Mouse (Mus musculus): ENCODE measurements around the gene Gm11172. TPM values are rescaled to one million over a fixed set of nuclear protein-coding genes. Genes with fewer than 3 reads are reported as not detected.
"Not testable (repeated sequence)": the region's sequence is repeated elsewhere in the genome, so short reads cannot be mapped to it uniquely, and the experiment has no call there.

Gene Gm11172
- total and polyA plus RNA-seq, 2 experiments from 2014 or later: not detected

DNA sequence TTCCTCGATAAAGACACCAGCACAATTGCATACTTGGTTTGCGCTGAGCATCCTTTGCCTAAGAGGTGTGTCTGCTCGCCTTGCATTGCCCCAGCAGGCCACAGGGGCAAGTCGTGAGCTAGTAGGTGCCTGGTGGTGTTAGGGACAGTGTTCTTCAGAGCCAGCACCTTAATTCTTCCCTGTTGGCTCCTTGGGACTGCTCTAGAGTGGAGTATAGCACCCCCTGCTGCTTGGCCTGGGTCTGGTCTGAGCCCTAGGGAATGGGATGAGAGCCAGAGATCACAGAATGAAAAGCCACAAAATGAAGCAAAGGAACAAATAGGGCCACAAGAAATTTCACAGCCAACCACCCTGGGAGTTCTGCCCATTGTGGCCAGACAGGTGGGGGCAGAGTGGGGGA lies 33.8 kb downstream of the Gm11172 start:
- Histone ChIP-seq H3K4me1 (ENCODE audit: control insufficient read depth, insufficient read depth) (peaks cover 27% of the 10 kb centered on the region), H3K27ac (ENCODE audit: low read depth) (no peak overlapping the region)

DNA sequence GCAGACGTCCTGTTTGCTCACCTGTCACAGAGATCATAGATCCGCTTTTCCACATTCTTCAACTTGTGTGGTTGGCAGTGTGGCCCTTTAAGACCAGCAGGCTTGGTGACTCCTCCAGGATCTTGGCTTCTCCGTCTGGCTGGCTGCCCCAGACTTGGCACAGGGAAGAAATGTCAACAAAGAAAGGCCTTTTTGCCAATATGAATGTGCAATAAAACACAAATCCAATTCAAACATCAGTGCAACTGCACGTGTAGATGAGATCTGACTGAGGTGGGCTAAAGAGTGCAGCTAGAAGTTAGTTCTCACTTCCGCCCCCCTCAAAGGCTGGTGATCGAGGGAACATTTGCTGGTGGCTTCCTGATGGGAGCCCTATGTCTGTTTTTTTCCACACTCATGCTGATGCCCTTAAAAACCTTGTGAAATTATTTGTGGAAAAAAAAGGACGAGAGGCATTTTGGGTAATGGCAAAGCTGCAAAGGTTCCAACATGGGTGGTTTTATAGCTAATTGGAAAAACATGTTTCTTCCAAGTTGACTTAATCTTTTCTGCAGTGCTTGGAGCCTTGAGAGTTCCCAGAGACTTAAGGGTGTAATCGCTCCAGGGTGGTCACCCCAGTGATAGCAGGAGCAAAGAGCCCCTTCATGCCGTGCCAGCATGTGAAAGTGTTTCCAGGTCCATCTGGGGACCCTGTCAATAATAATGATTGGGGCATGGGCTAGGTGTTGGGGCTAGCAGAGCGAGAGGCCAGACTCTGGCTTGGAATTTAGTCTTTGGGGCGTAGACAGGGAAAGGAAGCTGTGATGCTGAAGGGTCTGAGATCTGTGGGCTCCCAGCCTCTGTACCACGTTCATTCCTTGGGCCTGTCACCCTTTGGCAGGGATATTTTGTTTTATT lies 37.5 kb downstream of the Gm11172 start:
- Histone ChIP-seq H3K27me3 (ENCODE audit: control insufficient read depth, insufficient read depth, low read length) (no peaks in the 10 kb centered on the region), H3K9ac (replicated peaks; ENCODE audit: low read depth, low read length) (no peak overlapping the region), H3K4me3 (ENCODE audit: low read depth, low read length) (no peak overlapping the region), H3K27ac (ENCODE audit: low read depth) (no peak overlapping the region), H3K9me3 (replicated peaks; ENCODE audit: control insufficient read depth, low read length) (no peaks in the 10 kb centered on the region), H3K4me1 (ENCODE audit: control insufficient read depth, insufficient read depth) (peaks cover 16% of the 10 kb centered on the region), H3K4me2 (ENCODE audit: low read depth, low read length) (no peak overlapping the region), H3K36me3 (replicated peaks; ENCODE audit: control insufficient read depth, insufficient read depth, low read length) (no peaks in the 10 kb centered on the region)
- TF ChIP-seq CTCF (IDR thresholded peaks at IDR 0.05; ENCODE audit: low read depth): no peak
- no peak for TF ChIP-seq EP300 (IDR thresholded peaks at IDR 0.05; ENCODE audit: low read depth)
- DNase-seq (ENCODE audit: low spot score) (no peak), ATAC-seq (ENCODE audit: insufficient read depth, low read depth) (no peak)
- WGBS: 57% methylated on average over 12 of the region's 12 CpGs

More for the DNA sequence above, 33.8 kb downstream of the Gm11172 start:
- DNase-seq (ENCODE audit: low spot score) (peak; percentile 74), ATAC-seq (ENCODE audit: insufficient read depth, low read depth) (peak; percentile 76)
- H3K9me3 ChIP-seq (replicated peaks; ENCODE audit: control insufficient read depth, low read length): no peaks in the 10 kb centered on the region
- WGBS: 55% methylated on average over 4 of the region's 4 CpGs
- no peaks in the 10 kb centered on the region for H3K27me3 ChIP-seq (ENCODE audit: control insufficient read depth, insufficient read depth, low read length)
- H3K36me3 ChIP-seq (replicated peaks; ENCODE audit: control insufficient read depth, insufficient read depth, low read length): no peaks in the 10 kb centered on the region
- TF ChIP-seq CTCF (IDR thresholded peaks at IDR 0.05; ENCODE audit: low read depth): peak; percentile 82
- TF ChIP-seq EP300 (IDR thresholded peaks at IDR 0.05; ENCODE audit: low read depth): no peak
- H3K4me3 ChIP-seq (ENCODE audit: low read depth, low read length): no peak overlapping the region
- H3K9ac ChIP-seq (replicated peaks; ENCODE audit: low read depth, low read length): no peak overlapping the region
- no peak overlapping the region for H3K4me2 ChIP-seq (ENCODE audit: low read depth, low read length)

DNA sequence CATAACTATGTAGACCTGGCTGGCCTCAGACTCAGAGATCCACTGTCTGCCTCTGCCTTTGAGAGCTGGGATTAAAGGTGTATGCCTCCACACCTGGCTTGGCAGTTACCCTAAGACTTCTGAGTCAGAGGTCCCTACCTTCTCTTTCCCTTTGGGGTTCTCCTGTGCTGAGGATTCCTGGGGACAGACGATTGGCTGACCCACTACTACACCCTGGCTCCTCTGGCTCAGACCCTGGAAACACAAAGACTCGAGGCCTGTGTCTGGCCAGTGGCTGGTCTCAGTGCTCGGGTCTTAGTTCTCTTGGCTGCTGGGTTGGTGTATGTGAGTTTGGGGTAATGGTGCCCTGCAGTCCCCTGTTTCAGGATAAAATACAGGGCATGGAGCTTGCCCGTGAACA lies 38.2 kb downstream of the Gm11172 start:
- no peak overlapping the region for H3K9ac ChIP-seq (replicated peaks; ENCODE audit: low read depth, low read length)
- no peak overlapping the region for H3K27ac ChIP-seq (ENCODE audit: low read depth)
- H3K4me1 ChIP-seq (ENCODE audit: control insufficient read depth, insufficient read depth): peaks cover 15% of the 10 kb centered on the region
- ATAC-seq (ENCODE audit: insufficient read depth, low read depth) (no peak), DNase-seq (ENCODE audit: low spot score) (no peak)
- H3K9me3 ChIP-seq (replicated peaks; ENCODE audit: control insufficient read depth, low read length): no peaks in the 10 kb centered on the region
- 80% methylated on average over 4 of the region's 4 CpGs for WGBS
- no peak overlapping the region for H3K4me3 ChIP-seq (ENCODE audit: low read depth, low read length)
- no peaks in the 10 kb centered on the region for H3K36me3 ChIP-seq (replicated peaks; ENCODE audit: control insufficient read depth, insufficient read depth, low read length)
- no peak overlapping the region for H3K4me2 ChIP-seq (ENCODE audit: low read depth, low read length)
- TF ChIP-seq EP300 (IDR thresholded peaks at IDR 0.05; ENCODE audit: low read depth) (no peak), CTCF (IDR thresholded peaks at IDR 0.05; ENCODE audit: low read depth) (no peak)
- no peaks in the 10 kb centered on the region for H3K27me3 ChIP-seq (ENCODE audit: control insufficient read depth, insufficient read depth, low read length)

DNA sequence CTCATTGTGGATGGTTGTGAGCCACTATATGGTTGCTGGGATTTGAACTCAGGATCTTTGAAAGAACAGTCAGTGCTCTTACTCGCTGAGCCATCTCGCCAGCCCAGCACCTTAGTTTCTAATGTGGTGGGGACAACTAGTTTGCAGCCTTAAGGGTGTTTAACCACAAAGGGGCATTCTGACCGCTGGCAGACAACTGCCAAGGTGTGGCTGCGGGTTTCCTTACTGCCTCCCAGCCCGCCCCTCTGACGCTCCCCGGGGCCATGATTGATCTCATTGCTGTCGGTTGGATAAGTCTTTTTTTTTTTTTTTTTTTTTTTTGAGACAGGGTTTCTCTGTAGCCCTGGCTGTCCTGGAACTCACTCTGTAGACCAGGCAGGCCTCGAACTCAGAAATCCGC lies 39.5 kb downstream of the Gm11172 start:
- not testable (repeated sequence) for H3K36me3 ChIP-seq (replicated peaks; ENCODE audit: control insufficient read depth, insufficient read depth, low read length)
- 91% methylated on average over 10 of the region's 10 CpGs for whole genome bisulfite sequencing

DNA sequence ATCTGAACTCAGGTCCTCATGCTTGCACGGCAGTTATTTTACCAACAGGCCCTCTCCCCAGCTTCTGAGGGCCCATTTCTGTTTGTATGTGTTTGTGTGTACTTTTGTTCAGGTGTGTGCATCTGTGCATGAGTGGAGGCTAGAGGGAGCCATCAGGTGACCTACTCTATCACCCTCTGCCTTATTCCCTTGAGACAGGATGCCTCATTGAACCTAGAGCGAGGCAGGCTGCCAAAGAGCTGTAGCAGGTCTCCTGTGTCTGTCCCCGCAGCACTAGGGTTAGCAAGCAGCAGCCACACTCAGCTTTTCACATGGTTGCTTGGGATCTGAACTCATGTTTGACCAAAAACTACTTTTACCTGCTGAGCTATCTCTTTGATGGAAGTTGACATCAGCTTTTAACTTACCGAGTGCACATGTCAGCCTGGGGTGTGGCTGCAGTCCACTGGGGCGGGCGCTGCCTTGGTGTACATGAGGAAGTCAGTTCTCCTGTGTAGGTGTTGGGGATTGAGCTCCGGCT lies 47.1 kb downstream of the Gm11172 start:
- no peak overlapping the region for H3K9ac ChIP-seq (replicated peaks; ENCODE audit: low read depth, low read length)
- 84% methylated on average over 7 of the region's 7 CpGs for WGBS

More for the DNA sequence above, 39.5 kb downstream of the Gm11172 start:
- H3K27me3 ChIP-seq (ENCODE audit: control insufficient read depth, insufficient read depth, low read length); H3K9me3 ChIP-seq (replicated peaks; ENCODE audit: control insufficient read depth, low read length); H3K27ac ChIP-seq (ENCODE audit: low read depth); H3K4me2 ChIP-seq (ENCODE audit: low read depth, low read length); H3K4me3 ChIP-seq (ENCODE audit: low read depth, low read length); DNase-seq (ENCODE audit: low spot score); H3K9ac ChIP-seq (replicated peaks; ENCODE audit: low read depth, low read length); ATAC-seq (ENCODE audit: insufficient read depth, low read depth): not testable (repeated sequence)
- H3K4me1 ChIP-seq (ENCODE audit: control insufficient read depth, insufficient read depth): peaks cover 13% of the 10 kb centered on the region; the same call in 1 of the 2 replicates

More for the DNA sequence above, 47.1 kb downstream of the Gm11172 start:
- DNase-seq (ENCODE audit: low spot score): no peak
- TF ChIP-seq EP300 (IDR thresholded peaks at IDR 0.05; ENCODE audit: low read depth) (no peak), CTCF (IDR thresholded peaks at IDR 0.05; ENCODE audit: low read depth) (no peak)
- Histone ChIP-seq H3K4me1 (ENCODE audit: control insufficient read depth, insufficient read depth) (no peaks in the 10 kb centered on the region), H3K27me3 (ENCODE audit: control insufficient read depth, insufficient read depth, low read length) (no peaks in the 10 kb centered on the region), H3K27ac (ENCODE audit: low read depth) (no peak overlapping the region), H3K4me3 (ENCODE audit: low read depth, low read length) (no peak overlapping the region), H3K36me3 (replicated peaks; ENCODE audit: control insufficient read depth, insufficient read depth, low read length) (no peaks in the 10 kb centered on the region), H3K9me3 (replicated peaks; ENCODE audit: control insufficient read depth, low read length) (no peaks in the 10 kb centered on the region), H3K4me2 (ENCODE audit: low read depth, low read length) (no peak overlapping the region)
- no peak for ATAC-seq (ENCODE audit: insufficient read depth, low read depth)
